Comparison of ENCODE assay signal across 24 mouse cellular contexts in the genomic region with DNA sequence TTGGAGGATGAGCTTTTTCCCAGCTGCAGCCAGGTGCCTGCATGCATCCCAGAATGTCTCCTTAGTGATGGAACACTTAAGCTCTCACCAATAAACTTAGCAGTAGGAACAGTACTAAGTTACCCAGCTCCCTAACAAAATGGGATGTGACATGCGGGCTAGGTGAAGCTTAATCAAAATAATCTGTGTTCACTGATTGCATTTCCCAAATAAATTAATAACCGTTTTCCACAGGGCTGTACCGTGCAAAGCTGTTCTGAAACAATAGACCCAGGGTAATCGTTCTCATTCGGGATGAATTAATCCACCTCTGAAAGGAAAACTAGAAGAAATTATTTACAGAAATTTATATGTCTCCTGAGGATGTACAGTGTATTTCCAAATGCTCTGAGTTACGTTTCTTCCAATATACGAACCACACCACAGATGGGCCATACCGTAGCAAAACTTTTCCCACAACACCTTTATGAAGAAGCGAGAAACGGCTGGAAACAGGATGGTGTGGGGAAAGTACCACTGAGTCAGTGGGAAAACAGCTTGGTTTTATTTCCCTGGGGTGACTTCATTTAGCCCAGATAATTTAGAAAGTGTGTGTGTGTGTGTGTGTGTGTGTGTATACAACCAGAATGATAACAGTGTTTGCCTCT.
A peak's percentile ranks its signal among the peaks of the same experiment; 100 is the strongest.
DNase-seq lines count a peak whose midpoint lies in the region; ATAC-seq and TF ChIP-seq lines count a peak whose summit lies in the region.
"Had no signal": no experiment of that assay in that cellular context is flagged by ENCODE, and none has a peak within 500 bp of the region (broad histone marks: within the 10 kb centered on the region; RNA-seq: fewer than 3 reads in every experiment).

No protein-coding gene starts in this region.

- H3K4me3 ChIP-seq in limb, embryonic 13.5 days = no peak overlapping the region
- no peak overlapping the region for H3K4me3 ChIP-seq in limb, embryonic 10.5 days
- H3K4me3 ChIP-seq in limb, embryonic 14.5 days (replicated peaks; ENCODE audit: low read length) = no peak overlapping the region
- H3K4me3 ChIP-seq in neural tube, embryonic 15.5 days (replicated peaks) = no peak overlapping the region
- H3K4me3 ChIP-seq: embryonic facial prominence, embryonic 10.5 days; embryonic facial prominence, embryonic 12.5 days; forebrain, embryonic 13.5 days had no signal

- intact Hi-C loops in heart, postnatal 10 days (cut with DNase I) = no loop called here

- ATAC-seq in limb, embryonic 13.5 days (ENCODE audit: low FRiP score, low read depth) = peak; percentile 36; the same call in 1 of the 2 replicates
- peak; percentile 63 for ATAC-seq in limb, embryonic 14.5 days (ENCODE audit: low FRiP score, low read depth)
- ATAC-seq in neural tube, embryonic 15.5 days (ENCODE audit: low FRiP score) = peak; percentile 88
- ATAC-seq: activated CD4-positive, CD25-positive, alpha-beta regulatory T cell, adult 4 months; CD4-positive, CD25-positive, alpha-beta regulatory T cell, adult 4 months; forebrain, embryonic 13.5 days; Patski had no signal

- no peak overlapping the region for H3K27ac ChIP-seq in limb, embryonic 13.5 days
- no peak overlapping the region for H3K27ac ChIP-seq in limb, embryonic 10.5 days
- no peak overlapping the region for H3K27ac ChIP-seq in limb, embryonic 14.5 days (replicated peaks; ENCODE audit: low read depth, low read length)
- H3K27ac ChIP-seq in neural tube, embryonic 15.5 days (replicated peaks) = 0 out of 2 replicates have a peak overlapping the region, but pooled peaks have one; percentile 9
- H3K27ac ChIP-seq: embryonic facial prominence, embryonic 10.5 days; embryonic facial prominence, embryonic 12.5 days; forebrain, embryonic 13.5 days had no signal

- no peaks in the 10 kb centered on the region for H3K4me1 ChIP-seq in limb, embryonic 13.5 days
- no peaks in the 10 kb centered on the region for H3K4me1 ChIP-seq in limb, embryonic 10.5 days
- no peaks in the 10 kb centered on the region for H3K4me1 ChIP-seq in limb, embryonic 14.5 days (ENCODE audit: control insufficient read depth, insufficient read depth, low read length)
- H3K4me1 ChIP-seq in neural tube, embryonic 15.5 days = no peaks in the 10 kb centered on the region
- H3K4me1 ChIP-seq: embryonic facial prominence, embryonic 12.5 days; forebrain, embryonic 13.5 days had no signal

- no peak overlapping the region for H3K4me2 ChIP-seq in limb, embryonic 13.5 days (replicated peaks)
- no peak overlapping the region for H3K4me2 ChIP-seq in limb, embryonic 14.5 days (replicated peaks; ENCODE audit: low read depth, low read length, severe bottlenecking)
- H3K4me2 ChIP-seq in neural tube, embryonic 15.5 days = no peak overlapping the region
- H3K4me2 ChIP-seq: embryonic facial prominence, embryonic 12.5 days; forebrain, embryonic 13.5 days had no signal

- TF ChIP-seq POLR2A in limb, embryonic 14.5 days (IDR thresholded peaks at IDR 0.05; ENCODE audit: borderline replicate concordance, extremely low read depth, insufficient read depth, insufficient read length) = no peak

- 67% methylated on average over 10 of the region's 10 CpGs for WGBS in limb, embryonic 13.5 days
- 94% methylated on average over 10 of the region's 10 CpGs for WGBS in limb, embryonic 10.5 days
- 62% methylated on average over 10 of the region's 10 CpGs for WGBS in limb, embryonic 14.5 days
- WGBS in neural tube, embryonic 15.5 days = 61% methylated on average over 10 of the region's 10 CpGs

- no peaks in the 10 kb centered on the region for H3K36me3 ChIP-seq in limb, embryonic 13.5 days
- no peaks in the 10 kb centered on the region for H3K36me3 ChIP-seq in limb, embryonic 10.5 days
- H3K36me3 ChIP-seq in limb, embryonic 14.5 days (ENCODE audit: control insufficient read depth, insufficient read depth, low read length) = no peaks in the 10 kb centered on the region
- no peaks in the 10 kb centered on the region for H3K36me3 ChIP-seq in neural tube, embryonic 15.5 days
- H3K36me3 ChIP-seq: embryonic facial prominence, embryonic 10.5 days; embryonic facial prominence, embryonic 12.5 days; G1E had no signal

- H3K9ac ChIP-seq in limb, embryonic 13.5 days = no peak overlapping the region
- H3K9ac ChIP-seq in limb, embryonic 14.5 days (ENCODE audit: low read depth, low read length, severe bottlenecking) = no peak overlapping the region
- no peak overlapping the region for H3K9ac ChIP-seq in neural tube, embryonic 15.5 days (replicated peaks)
- H3K9ac ChIP-seq: embryonic facial prominence, embryonic 12.5 days; forebrain, embryonic 13.5 days had no signal

- no peaks in the 10 kb centered on the region for H3K9me3 ChIP-seq in limb, embryonic 13.5 days
- no peaks in the 10 kb centered on the region for H3K9me3 ChIP-seq in limb, embryonic 10.5 days (replicated peaks)
- no peaks in the 10 kb centered on the region for H3K9me3 ChIP-seq in limb, embryonic 14.5 days (ENCODE audit: control insufficient read depth, low read length)
- H3K9me3 ChIP-seq in neural tube, embryonic 15.5 days (replicated peaks) = no peaks in the 10 kb centered on the region
- H3K9me3 ChIP-seq: embryonic facial prominence, embryonic 10.5 days; embryonic facial prominence, embryonic 12.5 days; forebrain, embryonic 13.5 days had no signal

- H3K27me3 ChIP-seq in limb, embryonic 13.5 days = no peaks in the 10 kb centered on the region
- H3K27me3 ChIP-seq in limb, embryonic 10.5 days (ENCODE audit: low read depth, poor library complexity, severe bottlenecking) = no peaks in the 10 kb centered on the region
- no peaks in the 10 kb centered on the region for H3K27me3 ChIP-seq in limb, embryonic 14.5 days (ENCODE audit: control insufficient read depth, insufficient read depth, low read length)
- no peaks in the 10 kb centered on the region for H3K27me3 ChIP-seq in neural tube, embryonic 15.5 days (replicated peaks)
- H3K27me3 ChIP-seq: CH12.LX; embryonic facial prominence, embryonic 12.5 days; forebrain, embryonic 13.5 days had no signal

- DNase-seq in heart, adult 11 months = peak; percentile 31
- DNase-seq in heart, postnatal 10 days = no peak
- no peak for DNase-seq in limb, embryonic 10.5 days (ENCODE audit: low spot score)
- no peak for DNase-seq in limb, embryonic 14.5 days (ENCODE audit: low spot score)
- no peak for DNase-seq in frontal cortex, postnatal 36 days (ENCODE audit: low spot score in 2 of 2)
- DNase-seq: adrenal gland, adult 8-10 months; adrenal gland, postnatal 14 days; adrenal gland, postnatal 36 days; B cell, adult 2 months; cerebellum, adult 11-12 months; cerebellum, adult 2 months; cerebellum, adult 9-10 months; cerebellum, postnatal 10 days; cerebellum, postnatal 25 days had no signal

Comparison
In these comparisons a context has a peak if more than half of its experiments do, and no peak if none do; other contexts are left out.
1. ATAC-seq: peak in every context shown above with its lines; median percentile 88 in neural tube, embryonic 15.5 days; 63 in limb, embryonic 14.5 days; 36 in limb, embryonic 13.5 days.